Mouse (Mus musculus): Measurements from ENCODE around the gene Faim2. TPM values are rescaled to one million over a fixed set of nuclear protein-coding genes. Genes with fewer than 3 reads are reported as not detected.

The Faim2 gene
- polyA plus RNA-seq, 1 experiment, result 0.35 TPM

DNA sequence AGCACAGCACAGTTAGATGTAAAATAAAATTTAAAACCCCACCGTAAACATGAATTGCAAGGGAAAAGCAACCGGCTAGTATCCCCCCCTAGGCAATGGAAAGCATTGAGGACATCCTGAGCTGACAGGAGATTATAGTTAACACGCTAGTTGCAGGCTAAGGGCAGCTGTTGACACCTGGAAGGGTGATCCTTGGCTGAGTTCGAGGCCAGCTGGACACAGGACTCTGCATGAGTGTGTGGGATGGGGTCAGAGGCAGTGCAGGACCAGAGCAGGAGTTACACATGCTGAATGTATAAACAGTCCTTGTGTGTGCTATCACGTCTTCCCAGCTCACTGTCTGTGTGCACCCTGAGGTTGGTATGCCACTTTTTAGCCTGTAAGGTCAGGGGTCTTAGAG is 24.7 kb downstream of the Faim2 start:
- H3K27ac ChIP-seq (ENCODE audit: control insufficient read depth, insufficient read depth, low read depth, low read length, poor library complexity), result no peak overlapping the region
- peaks cover 2% of the 10 kb centered on the region; the same call in 1 of the 2 replicates for H3K4me1 ChIP-seq (ENCODE audit: control insufficient read depth, insufficient read depth, low read length)
- no peak overlapping the region for H3K4me3 ChIP-seq (replicated peaks; ENCODE audit: control insufficient read depth, low read depth, low read length)
- TF ChIP-seq CTCF (IDR thresholded peaks at IDR 0.05; ENCODE audit: control insufficient read depth, insufficient read depth, low read length), result no peak
- no peak for TF ChIP-seq POLR2A (IDR thresholded peaks at IDR 0.05; ENCODE audit: borderline replicate concordance, control insufficient read depth, low read depth, low read length)
- WGBS, result 76% methylated on average over 5 of the region's 5 CpGs

DNA sequence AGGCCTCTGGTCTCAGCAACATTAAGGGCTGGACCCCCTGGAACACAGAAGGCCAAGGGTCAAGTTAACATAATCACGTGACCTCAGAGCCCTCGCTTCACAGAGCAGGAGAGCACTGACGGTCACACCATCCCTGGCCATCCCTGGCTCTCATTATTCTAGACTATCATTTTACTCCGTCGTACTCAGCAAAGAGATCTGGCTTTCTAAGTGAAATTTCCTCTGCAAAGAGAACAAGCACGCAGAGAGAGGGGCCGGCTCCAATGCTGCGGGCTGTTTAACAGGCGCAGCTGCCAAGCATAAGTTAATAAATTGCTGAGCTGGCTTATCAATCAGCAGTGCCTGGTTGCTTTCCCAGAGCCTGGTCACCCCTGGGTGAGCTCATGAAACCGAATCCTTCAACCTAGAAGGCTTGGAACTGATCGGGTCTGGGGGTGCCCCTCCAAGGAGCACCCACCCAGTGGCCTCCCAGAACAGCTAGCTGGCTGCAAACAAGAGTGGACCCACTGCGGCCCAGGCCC is 25.6 kb downstream of the Faim2 start:
- 80% methylated on average over 12 of the region's 12 CpGs for WGBS
- peaks cover 2% of the 10 kb centered on the region; the same call in 1 of the 2 replicates for H3K4me1 ChIP-seq (ENCODE audit: control insufficient read depth, insufficient read depth, low read length)
- H3K27ac ChIP-seq (ENCODE audit: control insufficient read depth, insufficient read depth, low read depth, low read length, poor library complexity), result no peak overlapping the region
- TF ChIP-seq POLR2A (IDR thresholded peaks at IDR 0.05; ENCODE audit: borderline replicate concordance, control insufficient read depth, low read depth, low read length) (no peak), CTCF (IDR thresholded peaks at IDR 0.05; ENCODE audit: control insufficient read depth, insufficient read depth, low read length) (no peak)
- H3K4me3 ChIP-seq (replicated peaks; ENCODE audit: control insufficient read depth, low read depth, low read length), result no peak overlapping the region

DNA sequence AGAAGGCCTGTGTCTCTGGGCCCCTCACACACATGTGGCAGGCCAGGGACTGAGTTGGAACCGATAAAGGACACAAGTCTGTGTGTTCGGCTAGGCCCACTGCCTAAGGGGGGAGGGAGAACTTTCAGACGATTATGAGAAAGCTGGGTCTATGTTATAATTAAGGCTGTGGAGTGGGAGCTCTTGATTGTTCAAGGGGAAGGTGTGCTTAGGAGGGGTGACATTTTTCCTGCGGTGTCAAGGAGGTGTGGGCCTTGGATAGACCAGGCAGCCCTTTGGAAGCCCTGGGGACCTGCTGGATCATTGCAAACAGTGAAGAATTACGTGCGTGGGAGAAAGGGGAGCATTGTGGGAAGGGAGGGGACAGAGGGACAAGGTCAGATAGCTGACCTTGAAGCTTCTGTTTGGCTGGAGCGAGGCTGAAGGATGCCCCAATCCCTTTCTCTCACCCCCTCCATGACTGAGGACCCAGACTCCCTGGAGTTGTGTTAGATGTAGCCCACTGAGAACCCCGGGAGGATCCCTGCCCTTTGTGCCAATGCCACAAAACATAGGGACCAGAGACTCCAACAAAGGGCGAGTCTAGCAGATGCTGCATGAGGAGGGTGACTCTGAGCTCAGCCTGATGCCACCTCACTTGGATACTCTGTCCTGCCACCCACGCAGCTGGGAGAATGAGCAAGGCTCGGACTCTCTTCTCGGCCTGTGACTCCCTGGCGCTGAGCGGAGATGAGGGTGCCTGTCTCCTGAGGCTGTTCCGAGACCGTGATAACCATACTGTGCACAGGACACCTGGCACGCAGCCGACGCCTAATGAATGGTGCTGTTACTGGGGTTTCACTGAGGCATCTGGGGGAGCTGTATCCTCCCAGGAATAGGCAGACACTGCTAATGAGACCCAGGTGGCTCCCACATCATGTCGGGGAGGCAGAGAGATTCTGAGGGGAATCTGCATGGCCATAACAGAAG is 26.4 kb downstream of the Faim2 start:
- WGBS, result 86% methylated on average over 20 of the region's 20 CpGs
- Histone ChIP-seq H3K27ac (ENCODE audit: control insufficient read depth, insufficient read depth, low read depth, low read length, poor library complexity) (peak overlapping the region; percentile 46), H3K4me3 (replicated peaks; ENCODE audit: control insufficient read depth, low read depth, low read length) (no peak overlapping the region), H3K4me1 (ENCODE audit: control insufficient read depth, insufficient read depth, low read length) (peaks cover 2% of the 10 kb centered on the region; the same call in 1 of the 2 replicates)
- TF ChIP-seq POLR2A (IDR thresholded peaks at IDR 0.05; ENCODE audit: borderline replicate concordance, control insufficient read depth, low read depth, low read length) (no peak), CTCF (IDR thresholded peaks at IDR 0.05; ENCODE audit: control insufficient read depth, insufficient read depth, low read length) (no peak)

DNA sequence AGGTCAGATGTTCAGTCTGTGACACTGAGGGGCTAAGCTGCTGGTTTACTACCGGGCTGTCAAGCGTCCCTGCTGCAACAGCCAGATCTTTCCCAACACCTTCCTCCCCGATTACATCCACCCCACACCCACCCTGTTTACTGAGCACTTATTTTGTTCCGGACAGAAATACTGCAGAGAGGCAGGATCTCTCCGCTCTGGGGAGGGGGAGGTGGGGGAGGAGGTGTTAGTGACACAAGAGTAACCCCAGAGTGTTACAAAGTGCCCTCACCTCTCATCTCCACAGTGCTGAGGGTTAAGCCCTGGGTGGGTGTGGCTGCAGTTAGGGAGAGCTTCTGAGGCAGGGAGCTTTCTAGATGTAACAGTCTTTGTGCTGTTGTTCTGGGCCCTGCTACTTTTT is 27.6 kb downstream of the Faim2 start:
- 28% methylated on average over 5 of the region's 5 CpGs for WGBS
- Histone ChIP-seq H3K4me3 (replicated peaks; ENCODE audit: control insufficient read depth, low read depth, low read length) (no peak overlapping the region), H3K4me1 (ENCODE audit: control insufficient read depth, insufficient read depth, low read length) (peaks cover 2% of the 10 kb centered on the region; the same call in 1 of the 2 replicates), H3K27ac (ENCODE audit: control insufficient read depth, insufficient read depth, low read depth, low read length, poor library complexity) (peak overlapping the region; percentile 49; the same call in 1 of the 2 replicates)
- TF ChIP-seq CTCF (IDR thresholded peaks at IDR 0.05; ENCODE audit: control insufficient read depth, insufficient read depth, low read length) (no peak), POLR2A (IDR thresholded peaks at IDR 0.05; ENCODE audit: borderline replicate concordance, control insufficient read depth, low read depth, low read length) (no peak)

DNA sequence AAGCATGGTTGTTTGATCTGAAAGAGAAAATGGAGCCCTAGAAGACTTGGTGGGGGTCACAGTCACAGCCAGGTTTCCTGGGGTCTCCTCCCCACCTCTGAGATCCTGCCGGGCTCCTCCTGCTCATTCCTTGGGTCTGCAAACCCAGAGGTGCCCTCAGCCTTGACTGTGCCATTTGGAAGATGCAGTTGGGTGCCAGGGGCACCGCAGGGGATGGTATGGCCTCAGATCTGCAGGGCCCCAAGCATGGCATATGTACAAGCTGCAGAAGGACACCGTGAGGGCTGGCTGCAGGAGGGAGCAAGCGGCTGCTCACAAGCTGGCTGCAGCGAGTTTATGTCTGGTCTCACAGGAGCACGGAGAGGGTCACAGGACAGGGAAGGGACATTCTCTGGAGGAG is 28.2 kb downstream of the Faim2 start:
- H3K4me3 ChIP-seq (replicated peaks; ENCODE audit: control insufficient read depth, low read depth, low read length), result no peak overlapping the region
- peaks cover 2% of the 10 kb centered on the region; the same call in 1 of the 2 replicates for H3K4me1 ChIP-seq (ENCODE audit: control insufficient read depth, insufficient read depth, low read length)
- peak overlapping the region; percentile 49 for H3K27ac ChIP-seq (ENCODE audit: control insufficient read depth, insufficient read depth, low read depth, low read length, poor library complexity)
- TF ChIP-seq POLR2A (IDR thresholded peaks at IDR 0.05; ENCODE audit: borderline replicate concordance, control insufficient read depth, low read depth, low read length) (no peak), CTCF (IDR thresholded peaks at IDR 0.05; ENCODE audit: control insufficient read depth, insufficient read depth, low read length) (no peak)
- WGBS, result 49% methylated on average over 6 of the region's 6 CpGs

DNA sequence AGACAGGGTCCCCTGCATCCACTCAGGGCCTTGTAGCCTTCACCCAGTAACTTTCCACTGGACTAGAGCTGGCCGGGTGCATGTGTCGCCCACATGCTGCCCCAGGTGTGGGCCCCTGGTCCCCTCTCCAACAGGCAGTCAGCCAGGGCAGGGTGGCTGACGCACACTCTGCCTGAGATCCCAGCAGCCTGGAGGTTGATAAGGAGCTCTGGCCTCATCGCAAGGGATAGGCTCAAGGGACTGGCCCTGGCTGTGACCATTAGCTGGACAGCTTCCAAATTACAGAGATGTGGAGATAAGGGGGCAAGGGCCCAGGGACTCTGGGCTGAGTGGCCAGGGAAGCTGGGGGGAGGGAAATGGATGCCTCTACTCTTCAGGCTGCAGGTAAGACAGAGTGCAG is 29.2 kb downstream of the Faim2 start:
- 53% methylated on average over 4 of the region's 4 CpGs for WGBS
- TF ChIP-seq POLR2A (IDR thresholded peaks at IDR 0.05; ENCODE audit: borderline replicate concordance, control insufficient read depth, low read depth, low read length) (0 out of 2 replicates have a peak, but pooled peaks have one; percentile 10), CTCF (IDR thresholded peaks at IDR 0.05; ENCODE audit: control insufficient read depth, insufficient read depth, low read length) (no peak)
- peak overlapping the region; percentile 84 for H3K27ac ChIP-seq (ENCODE audit: control insufficient read depth, insufficient read depth, low read depth, low read length, poor library complexity)
- H3K4me3 ChIP-seq (replicated peaks; ENCODE audit: control insufficient read depth, low read depth, low read length), result no peak overlapping the region
- peaks cover 2% of the 10 kb centered on the region; the same call in 1 of the 2 replicates for H3K4me1 ChIP-seq (ENCODE audit: control insufficient read depth, insufficient read depth, low read length)

DNA sequence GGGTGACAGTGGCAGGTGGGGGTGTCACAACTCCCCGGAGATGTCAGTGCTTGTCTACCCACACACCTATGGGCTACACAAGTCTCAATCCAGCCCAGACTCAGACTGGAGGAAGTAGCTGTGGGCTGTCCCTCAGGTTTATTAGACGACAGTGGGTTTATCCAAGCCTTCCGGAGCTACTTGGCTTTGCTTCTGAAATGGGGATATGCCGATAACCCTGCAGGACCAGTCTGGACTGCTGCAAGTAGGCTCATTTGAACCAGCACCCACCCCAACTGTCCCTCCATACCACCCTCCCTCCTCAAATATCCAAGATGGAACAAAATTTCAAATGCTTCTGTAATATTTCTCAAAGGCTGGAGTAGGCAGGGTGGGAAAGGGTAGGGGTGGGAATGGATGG is 29.6 kb downstream of the Faim2 start:
- WGBS, result 38% methylated on average over 4 of the region's 4 CpGs
- TF ChIP-seq POLR2A (IDR thresholded peaks at IDR 0.05; ENCODE audit: borderline replicate concordance, control insufficient read depth, low read depth, low read length) (no peak), CTCF (IDR thresholded peaks at IDR 0.05; ENCODE audit: control insufficient read depth, insufficient read depth, low read length) (no peak)
- peaks cover 2% of the 10 kb centered on the region; the same call in 1 of the 2 replicates for H3K4me1 ChIP-seq (ENCODE audit: control insufficient read depth, insufficient read depth, low read length)
- H3K4me3 ChIP-seq (replicated peaks; ENCODE audit: control insufficient read depth, low read depth, low read length), result peak overlapping the region; percentile 2
- H3K27ac ChIP-seq (ENCODE audit: control insufficient read depth, insufficient read depth, low read depth, low read length, poor library complexity), result peak overlapping the region; percentile 84
